In genomic region chr11:97149995-97150410, GRCm38 (mm10) we compare ENCODE assay signal across 7 mouse cellular contexts. TPM values are rescaled to one million over a fixed set of nuclear protein-coding genes. Genes with fewer than 3 reads are reported as not detected.
DNase-seq lines count a peak whose midpoint lies in the region; ATAC-seq lines count a peak whose summit lies in the region.

No protein-coding gene starts in this region.

- peaks cover 12% of the 10 kb centered on the region for H3K4me1 ChIP-seq in brown adipose tissue, adult 24 weeks (ENCODE audit: control insufficient read depth, insufficient read depth, insufficient read length, low read length)

- H3K4me3 ChIP-seq in brown adipose tissue, adult 24 weeks (ENCODE audit: insufficient read depth, low read depth, low read length), result peak overlapping the region; percentile 97

- intact Hi-C loops in left cerebral cortex, postnatal 25 days (cut with DNase I), result loop anchor here (10.0 kb wide), 1 partner anchor 165 kb away; the partner anchor contains the start of gene Sp2

- peak overlapping the region; percentile 98 for H3K27ac ChIP-seq in brown adipose tissue, adult 24 weeks (replicated peaks; ENCODE audit: low read depth, low read length)

- peak; percentile 39 to 56 for ATAC-seq in hematopoietic stem cell, adult 5-6 weeks (replicated peaks in 1 of 2; ENCODE audit: insufficient read depth in 1 of 2, low FRiP score in 2 of 2, low TSS enrichment in 1 of 2, low read depth in 1 of 2, poor library complexity in 2 of 2, severe bottlenecking in 2 of 2)
- ATAC-seq in megakaryocyte, adult 5-6 weeks (ENCODE audit: poor library complexity, severe bottlenecking), result peak; percentile 71

- DNase-seq in R1 (ENCODE audit: low read depth, low spot score), result peak; percentile 67
- peak; percentile 45 to 47 for DNase-seq in frontal cortex, adult 2 months (ENCODE audit: extremely low spot score in 1 of 2, low spot score in 1 of 2)
- peak; percentile 57 to 59 for DNase-seq in left cerebral cortex, postnatal 25 days (ENCODE audit: low spot score in 2 of 2)
- DNase-seq in skeletal muscle tissue, adult 2 months (ENCODE audit: low read depth, low spot score), result peak; percentile 64

RNA-seq across cellular contexts. Expression of gene Tbkbp1, which starts 1.3 kb away (rescaled TPM):
- polyA plus RNA-seq in brown adipose tissue, adult 24 weeks (2012; ENCODE audit: insufficient read depth, insufficient read length, missing spikeins), result 27.4 and 29.8 TPM in 2 replicates
- 51.1 and 62.2 TPM in 2 replicates for polyA plus RNA-seq in frontal cortex, adult 2 months (2012; rRNA removed)
- total RNA-seq in hematopoietic stem cell, adult 5-6 weeks (2017), result 6.6 and 8.1 TPM in 2 replicates
- total RNA-seq in left cerebral cortex, postnatal 25 days (2021), result 10 to 100 TPM; 45.7 to 47.7 TPM
- total RNA-seq in megakaryocyte, adult 5-6 weeks (2015), result 16.0 and 17.6 TPM in 2 replicates
- 13.6 and 17.2 TPM in 2 replicates for total RNA-seq in megakaryocyte, adult 5-6 weeks (2017)

RNA-seq across cellular contexts. Expression of gene Tbx21, which starts 34.9 kb away (rescaled TPM):
- 0.75 and 1.1 TPM in 2 replicates for polyA plus RNA-seq in brown adipose tissue, adult 24 weeks (2012; ENCODE audit: insufficient read depth, insufficient read length, missing spikeins)
- 9.7 and 10.1 TPM in 2 replicates for polyA plus RNA-seq in frontal cortex, adult 2 months (2012; rRNA removed)
- total RNA-seq in hematopoietic stem cell, adult 5-6 weeks (2017), result 0.45 and 1.1 TPM in 2 replicates
- under 1 TPM; 0.18 to 0.30 TPM for total RNA-seq in left cerebral cortex, postnatal 25 days (2021)
- total RNA-seq in megakaryocyte, adult 5-6 weeks (2015), result 0.58 and 1.0 TPM in 2 replicates
- 1.1 and 1.3 TPM in 2 replicates for total RNA-seq in megakaryocyte, adult 5-6 weeks (2017)

RNA-seq across cellular contexts. Expression of gene Kpnb1, which starts 37.7 kb away (rescaled TPM):
- 40.7 and 57.4 TPM in 2 replicates for polyA plus RNA-seq in brown adipose tissue, adult 24 weeks (2012; ENCODE audit: insufficient read depth, insufficient read length, missing spikeins)
- 76.4 and 80.7 TPM in 2 replicates for polyA plus RNA-seq in frontal cortex, adult 2 months (2012; rRNA removed)
- total RNA-seq in hematopoietic stem cell, adult 5-6 weeks (2017), result 329 and 360 TPM in 2 replicates
- total RNA-seq in left cerebral cortex, postnatal 25 days (2021), result 100 to 1,000 TPM; 112 to 118 TPM
- 86.9 and 93.7 TPM in 2 replicates for total RNA-seq in megakaryocyte, adult 5-6 weeks (2015)
- 196 and 233 TPM in 2 replicates for total RNA-seq in megakaryocyte, adult 5-6 weeks (2017)

Comparison
In these comparisons a context has a peak if more than half of its experiments do, and no peak if none do; other contexts are left out.
1. Peak in every context shown above with its lines: DNase-seq, ATAC-seq, H3K4me3 ChIP-seq and H3K27ac ChIP-seq.